Mouse (Mus musculus): ENCODE data around the gene Tfap2b. TPM values are rescaled to one million over a fixed set of nuclear protein-coding genes. Genes with fewer than 3 reads are reported as not detected.

Tfap2b gene
- total and polyA plus RNA-seq, 3 experiments, result not detected

DNA sequence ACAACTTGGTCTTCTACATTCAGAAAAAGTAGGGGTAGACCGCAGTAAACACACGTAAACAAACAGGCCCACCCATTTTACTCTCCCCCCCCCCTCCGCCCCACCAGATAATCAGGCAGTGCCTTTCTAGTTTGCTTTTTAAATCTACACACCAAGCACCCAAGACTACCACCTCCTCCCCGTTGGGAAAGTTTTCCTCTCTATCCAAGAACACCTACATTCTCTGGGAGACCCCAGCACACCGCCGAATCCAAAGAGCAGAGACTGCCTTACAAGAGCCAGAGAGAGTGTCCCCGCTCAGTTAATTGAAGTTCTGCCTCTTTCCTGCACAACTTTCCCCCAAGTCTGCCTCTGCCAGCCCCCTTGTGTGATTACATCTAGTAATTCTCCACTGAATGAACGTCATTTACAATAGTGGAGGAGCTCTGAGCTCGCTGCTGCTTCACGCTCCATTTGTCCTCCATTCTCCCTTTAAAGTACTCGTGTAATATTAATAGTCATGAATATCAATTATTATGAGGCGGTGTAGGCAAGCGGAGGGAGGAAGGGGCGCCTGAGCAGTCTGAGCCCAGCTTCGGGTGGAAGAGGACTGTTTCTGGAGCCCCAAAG, 2.9 kb downstream of the Tfap2b start:
- Histone ChIP-seq H3K79me2 (ENCODE audit: control insufficient read depth, insufficient read depth, low read length, poor library complexity) (no peaks in the 10 kb centered on the region), H3K36me3 (ENCODE audit: control insufficient read depth in 1 of 2, insufficient read depth in 2 of 2, low read length in 2 of 2) (no peaks in the 10 kb centered on the region), H3K27me3 (ENCODE audit: control insufficient read depth in 1 of 2, insufficient read depth in 2 of 2, low read length in 2 of 2) (no peaks in the 10 kb centered on the region), H3K4me3 (ENCODE audit: control insufficient read depth in 1 of 2, insufficient read depth in 1 of 2, low read depth in 2 of 2, low read length in 2 of 2) (no peak overlapping the region), H3K9me3 (replicated peaks; ENCODE audit: insufficient read depth, low read length) (no peaks in the 10 kb centered on the region), H3K4me1 (ENCODE audit: control insufficient read depth in 1 of 2, insufficient read depth in 2 of 2, low read length in 2 of 2) (no peaks in the 10 kb centered on the region), H3K9ac (ENCODE audit: control insufficient read depth, low read depth, low read length, poor library complexity, severe bottlenecking) (no peak overlapping the region), H3K27ac (ENCODE audit: control insufficient read depth, low read depth, low read length) (no peak overlapping the region)
- no peak for TF ChIP-seq POLR2A (IDR thresholded peaks at IDR 0.05; ENCODE audit: control insufficient read depth in 1 of 2, insufficient read depth in 1 of 2, low read depth in 1 of 2, low read length in 2 of 2, poor library complexity in 1 of 2)
- no peak for TF ChIP-seq BHLHE40 (IDR thresholded peaks at IDR 0.05; ENCODE audit: borderline replicate concordance, low read depth, low read length)
- no peak for TF ChIP-seq SMC3 (IDR thresholded peaks at IDR 0.05; ENCODE audit: low read depth, low read length)
- no peak for TF ChIP-seq ZNF384 (IDR thresholded peaks at IDR 0.05; ENCODE audit: low read depth, low read length)
- no peak for TF ChIP-seq MXI1 (IDR thresholded peaks at IDR 0.05; ENCODE audit: low read depth, low read length)
- TF ChIP-seq GABPA (IDR thresholded peaks at IDR 0.05; ENCODE audit: low read depth, low read length), result no peak
- no peak for TF ChIP-seq USF1 (IDR thresholded peaks at IDR 0.05; ENCODE audit: low read depth, low read length)
- no peak for TF ChIP-seq MYB (IDR thresholded peaks at IDR 0.05; ENCODE audit: low read depth, low read length)
- no peak for TF ChIP-seq TAL1 (IDR thresholded peaks at IDR 0.05; ENCODE audit: low read length)
- TF ChIP-seq RAD21 (IDR thresholded peaks at IDR 0.05; ENCODE audit: low read depth, low read length), result no peak
- no peak for TF ChIP-seq ETS1 (IDR thresholded peaks at IDR 0.05; ENCODE audit: low read depth, low read length)
- no peak for TF ChIP-seq MAX (IDR thresholded peaks at IDR 0.05; ENCODE audit: low read length)
- TF ChIP-seq GATA1 (IDR thresholded peaks at IDR 0.05; ENCODE audit: low read depth, low read length), result no peak
- DNase-seq (ENCODE audit: low read depth, low spot score), result no peak

DNA sequence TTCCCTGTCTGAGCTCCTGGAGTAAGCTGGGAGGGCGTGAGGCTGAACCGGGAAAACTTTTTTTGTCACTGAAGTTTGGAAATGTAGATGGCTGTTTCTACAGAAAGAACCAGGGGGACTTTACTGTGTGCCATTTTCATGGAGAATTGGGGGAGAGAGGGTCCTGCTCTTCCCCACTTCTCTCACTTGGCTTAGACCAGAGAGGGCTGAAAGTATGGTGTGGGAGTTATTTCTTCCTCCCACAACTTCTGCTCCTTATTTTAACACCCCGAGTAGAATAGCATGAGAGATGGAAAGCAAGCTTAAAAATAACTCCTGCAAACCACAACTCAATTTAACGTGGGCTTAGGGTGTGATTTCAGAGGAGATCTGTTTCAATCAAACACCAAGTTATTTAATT, 4.0 kb downstream of the Tfap2b start:
- TF ChIP-seq SIN3A (IDR thresholded peaks at IDR 0.05; ENCODE audit: low read length), result no peak
- no peak for TF ChIP-seq NELFE (IDR thresholded peaks at IDR 0.05; ENCODE audit: low read depth, low read length)
- TF ChIP-seq USF1 (IDR thresholded peaks at IDR 0.05; ENCODE audit: low read depth, low read length), result no peak
- no peak for TF ChIP-seq TAL1 (IDR thresholded peaks at IDR 0.05; ENCODE audit: low read length)
- no peak for TF ChIP-seq ETS1 (IDR thresholded peaks at IDR 0.05; ENCODE audit: low read depth, low read length)
- no peak for TF ChIP-seq GATA1 (IDR thresholded peaks at IDR 0.05; ENCODE audit: low read depth, low read length)
- no peak for TF ChIP-seq HCFC1 (IDR thresholded peaks at IDR 0.05; ENCODE audit: low read depth, low read length)
- no peak for TF ChIP-seq CHD2 (IDR thresholded peaks at IDR 0.05; ENCODE audit: low read length)
- TF ChIP-seq MYB (IDR thresholded peaks at IDR 0.05; ENCODE audit: low read depth, low read length), result no peak
- TF ChIP-seq MYC (IDR thresholded peaks at IDR 0.05; ENCODE audit: low read depth, low read length), result no peak
- no peak for TF ChIP-seq POLR2AphosphoS5 (IDR thresholded peaks at IDR 0.05; ENCODE audit: borderline replicate concordance, low read depth, low read length)
- TF ChIP-seq JUND (IDR thresholded peaks at IDR 0.05; ENCODE audit: low read depth, low read length), result no peak
- TF ChIP-seq SMC3 (IDR thresholded peaks at IDR 0.05; ENCODE audit: low read depth, low read length), result no peak
- no peak for TF ChIP-seq MAFK (IDR thresholded peaks at IDR 0.05; ENCODE audit: borderline replicate concordance, low read depth, low read length)
- Histone ChIP-seq H3K9me3 (replicated peaks; ENCODE audit: insufficient read depth, low read length) (no peaks in the 10 kb centered on the region), H3K9ac (ENCODE audit: control insufficient read depth, low read depth, low read length, poor library complexity, severe bottlenecking) (no peak overlapping the region), H3K36me3 (ENCODE audit: control insufficient read depth in 1 of 2, insufficient read depth in 2 of 2, low read length in 2 of 2) (no peaks in the 10 kb centered on the region), H3K27ac (ENCODE audit: control insufficient read depth, low read depth, low read length) (no peak overlapping the region), H3K79me2 (ENCODE audit: control insufficient read depth, insufficient read depth, low read length, poor library complexity) (no peaks in the 10 kb centered on the region), H3K4me3 (ENCODE audit: control insufficient read depth in 1 of 2, insufficient read depth in 1 of 2, low read depth in 2 of 2, low read length in 2 of 2) (no peak overlapping the region), H3K27me3 (ENCODE audit: control insufficient read depth in 1 of 2, insufficient read depth in 2 of 2, low read length in 2 of 2) (no peaks in the 10 kb centered on the region), H3K4me1 (ENCODE audit: control insufficient read depth in 1 of 2, insufficient read depth in 2 of 2, low read length in 2 of 2) (no peaks in the 10 kb centered on the region)
- no peak for DNase-seq (ENCODE audit: low read depth, low spot score)

Data from MEL (cell line).